Mouse (Mus musculus) lung, embryonic 14.5 days (tissue): ENCODE results near the gene Mcrip2. TPM values are rescaled to one million over a fixed set of nuclear protein-coding genes. Genes with fewer than 3 reads are reported as not detected.

ENCODE experiments used
- ATAC-seq: fragments of 200-750 bp; cut with Nextera tagmentation; 2 replicates; pipeline ENCODE4 v1.8.0; 2017; ENCODE audit warnings: mild to moderate bottlenecking, moderate TSS enrichment, moderate library complexity; ENCODE audit not compliant: insufficient read depth
- DNase-seq: peaks from one replicate; pipeline ENCODE4 v3.0.0-alpha.2; 2015
- H3K27ac ChIP-seq: fragments of 300-500 bp; sonication (generic); 2 replicates; pipeline ENCODE4 v1.5.1; 2014; ENCODE audit warnings: low read depth, mild to moderate bottlenecking, moderate library complexity
- H3K27me3 ChIP-seq: fragments of 300-500 bp; sonication (generic); 2 replicates; pipeline ENCODE4 v1.6.1; 2014; ENCODE audit warnings: low read length, control low read depth; ENCODE audit not compliant: insufficient read depth
- H3K36me3 ChIP-seq: fragments of 300-500 bp; sonication (generic); 2 replicates; pipeline ENCODE4 v1.6.1; 2014; ENCODE audit warnings: control low read depth; ENCODE audit not compliant: insufficient read depth
- H3K4me1 ChIP-seq: fragments of 300-500 bp; sonication (generic); 2 replicates; pipeline ENCODE4 v1.6.1; 2014; ENCODE audit warnings: antibody characterized with exemption, control low read depth; ENCODE audit not compliant: insufficient read depth
- H3K4me2 ChIP-seq: fragments of 300-500 bp; sonication (generic); 2 replicates; pipeline ENCODE4 v1.6.1; 2014; ENCODE audit warnings: mild to moderate bottlenecking
- H3K4me3 ChIP-seq: fragments of 300-500 bp; sonication (generic); 2 replicates; pipeline ENCODE4 v1.5.1; 2014; ENCODE audit warnings: low read depth, low read length
- H3K9ac ChIP-seq: fragments of 300-500 bp; sonication (generic); 2 replicates; pipeline ENCODE4 v1.6.1; 2014
- H3K9me3 ChIP-seq: fragments of 300-500 bp; sonication (generic); 2 replicates; pipeline ENCODE4 v1.6.1; 2016; ENCODE audit warnings: low read depth, low read length, control low read depth
- CTCF ChIP-seq: IDR thresholded peaks from 2 replicates; pipeline ENCODE4 v1.5.1; 2016; ENCODE audit warnings: antibody characterized with exemption, low read depth
- WGBS: fragments of 180-500 bp; shearing (Covaris S2); extraction: QIAGEN DNeasy Blood & Tissue Kit; methylation state at CpG from one replicate; pipeline ENCODE4 v1.1.7; 2014; 5-methylcytosine and 5-hydroxymethylcytosine counted together
- polyA plus RNA-seq: library from polyadenylated mRNA; unstranded; fragments of >200 nt; fragmentation: Nextera tagmentation; extraction: Ambion mirVana; gene quantifications from 2 replicates; pipeline ENCODE4 v1.2.1, GENCODE M21; 2014

The Mcrip2 gene
- polyA plus RNA-seq, 1 experiment from 2014 or later = 17.9 TPM

- no peaks in the 10 kb centered on the region for H3K9me3 ChIP-seq
- no peak overlapping the region for H3K4me2 ChIP-seq
- peaks cover 4% of the 10 kb centered on the region; the same call in 1 of the 2 replicates for H3K4me1 ChIP-seq
- TF ChIP-seq CTCF = no peak
- ATAC-seq (no peak), DNase-seq (no peak)
- WGBS = 14% methylated on average over 5 of the region's 5 CpGs
- peaks cover 66% of the 10 kb centered on the region for H3K36me3 ChIP-seq
- 0 out of 2 replicates have a peak overlapping the region, but pooled peaks have one; percentile 30 for H3K27ac ChIP-seq
- no peak overlapping the region for H3K9ac ChIP-seq
- no peaks in the 10 kb centered on the region for H3K27me3 ChIP-seq
- no peak overlapping the region for H3K4me3 ChIP-seq
These were observed 12.5 kb upstream of the Mcrip2 start for GRCm38 (mm10) chr17:25880913-25881641.

GRCm38 (mm10) chr17:25880196-25880910, 11.8 kb upstream of the Mcrip2 start, which contains the start of gene Wfikkn1:
Wfikkn1 (minus strand) TSS chr17:25880858.
- H3K4me2 ChIP-seq = no peak within 1 kb of the TSS
- 38% methylated on average over 5 of the region's 5 CpGs for WGBS
- 0 out of 2 replicates have a peak within 1 kb of the TSS, but pooled peaks have one; percentile 30 for H3K27ac ChIP-seq
- no peaks in the 10 kb centered on the region for H3K27me3 ChIP-seq
- DNase-seq = no peak
- no peaks in the 10 kb centered on the region for H3K9me3 ChIP-seq
- no peak for ATAC-seq
- peaks cover 66% of the 10 kb centered on the region for H3K36me3 ChIP-seq
- no peak within 1 kb of the TSS for H3K4me3 ChIP-seq
- H3K9ac ChIP-seq = no peak within 1 kb of the TSS
- H3K4me1 ChIP-seq = peaks cover 7% of the 10 kb centered on the region; the same call in 1 of the 2 replicates
- TF ChIP-seq CTCF = no peak

GRCm38 (mm10) chr17:25879750-25880149, 11.2 kb upstream of the Mcrip2 start:
- DNase-seq (no peak), ATAC-seq (no peak)
- Histone ChIP-seq H3K27me3 (no peaks in the 10 kb centered on the region), H3K9ac (no peak overlapping the region), H3K36me3 (peaks cover 60% of the 10 kb centered on the region), H3K4me1 (peaks cover 7% of the 10 kb centered on the region; the same call in 1 of the 2 replicates), H3K9me3 (no peaks in the 10 kb centered on the region), H3K27ac (no peak overlapping the region), H3K4me2 (no peak overlapping the region), H3K4me3 (no peak overlapping the region)
- WGBS = 75% methylated on average over 8 of the region's 8 CpGs
- TF ChIP-seq CTCF = no peak

- Histone ChIP-seq H3K27me3 (no peaks in the 10 kb centered on the region), H3K9ac (no peak overlapping the region), H3K9me3 (no peaks in the 10 kb centered on the region), H3K36me3 (peaks cover 55% of the 10 kb centered on the region), H3K4me2 (no peak overlapping the region), H3K27ac (no peak overlapping the region), H3K4me3 (no peak overlapping the region), H3K4me1 (peaks cover 7% of the 10 kb centered on the region; the same call in 1 of the 2 replicates)
- WGBS = 52% methylated on average over 4 of the region's 4 CpGs
- DNase-seq (peak; percentile 39), ATAC-seq (no peak)
- TF ChIP-seq CTCF = peak; percentile 58
These were observed 10.7 kb upstream of the Mcrip2 start for GRCm38 (mm10) chr17:25879261-25879660.

- WGBS = 89% methylated on average over 19 of the region's 19 CpGs
These were observed 10.1 kb upstream of the Mcrip2 start for GRCm38 (mm10) chr17:25878611-25879180.

GRCm38 (mm10) chr17:25877741-25878610, 9.4 kb upstream of the Mcrip2 start:
- no peak overlapping the region for H3K4me2 ChIP-seq
- no peaks in the 10 kb centered on the region for H3K27me3 ChIP-seq
- H3K4me1 ChIP-seq = peaks cover 12% of the 10 kb centered on the region; the same call in 1 of the 2 replicates
- no peak overlapping the region for H3K27ac ChIP-seq
- no peak for DNase-seq
- peaks cover 42% of the 10 kb centered on the region for H3K36me3 ChIP-seq
- H3K9me3 ChIP-seq = no peaks in the 10 kb centered on the region
- no peak overlapping the region for H3K9ac ChIP-seq
- ATAC-seq = no peak
- no peak for TF ChIP-seq CTCF
- H3K4me3 ChIP-seq = no peak overlapping the region
- 89% methylated on average over 32 of the region's 32 CpGs for WGBS

More at GRCm38 (mm10) chr17:25878611-25879180, 10.1 kb upstream of the Mcrip2 start:
- H3K27ac ChIP-seq = no peak overlapping the region
- H3K9ac ChIP-seq = no peak overlapping the region
- no peaks in the 10 kb centered on the region for H3K27me3 ChIP-seq
- no peaks in the 10 kb centered on the region for H3K9me3 ChIP-seq
- ATAC-seq = no peak
- no peak for TF ChIP-seq CTCF
- no peak for DNase-seq
- no peak overlapping the region for H3K4me2 ChIP-seq
- H3K4me3 ChIP-seq = no peak overlapping the region
- peaks cover 49% of the 10 kb centered on the region for H3K36me3 ChIP-seq
- H3K4me1 ChIP-seq = peaks cover 12% of the 10 kb centered on the region; the same call in 1 of the 2 replicates
